ENCODE assay signal across 9 mouse cellular contexts in genomic region chrX:74425195-74425594, GRCm38 (mm10). TPM values are rescaled to one million over a fixed set of nuclear protein-coding genes. Genes with fewer than 3 reads are reported as not detected.
A peak's percentile ranks its signal among the peaks of the same experiment; 100 is the strongest.
DNase-seq lines count a peak whose midpoint lies in the region; ATAC-seq and TF ChIP-seq lines count a peak whose summit lies in the region.
"Had no signal": no experiment of that assay in that cellular context is flagged by ENCODE, and none has a peak within 500 bp of the region (broad histone marks: within the 10 kb centered on the region; RNA-seq: fewer than 3 reads in every experiment).

No protein-coding gene starts in this region.

- H3K27me3 ChIP-seq in kidney, adult 2 months (replicated peaks; ENCODE audit: control insufficient read depth, insufficient read depth, low read length), result no peaks in the 10 kb centered on the region
- no peaks in the 10 kb centered on the region for H3K27me3 ChIP-seq in kidney, embryonic 14.5 days (ENCODE audit: control insufficient read depth, insufficient read depth, low read length)
- H3K27me3 ChIP-seq: neural tube, embryonic 12.5 days had no signal

- H3K27ac ChIP-seq in kidney, adult 2 months (ENCODE audit: insufficient read depth, low read depth, low read length), result no peak overlapping the region
- no peak overlapping the region for H3K27ac ChIP-seq in kidney, embryonic 14.5 days (ENCODE audit: low read depth, low read length)
- H3K27ac ChIP-seq: neural tube, embryonic 12.5 days had no signal

- no peak for TF ChIP-seq CTCF in kidney, adult 2 months (conservative IDR thresholded peaks at IDR 0.05; ENCODE audit: insufficient read depth, insufficient read length, low read depth, low read length)

- peak; percentile 54 for DNase-seq in kidney, adult 2 months
- peak; percentile 78 for DNase-seq in liver
- DNase-seq in ovary, postnatal 14 days (ENCODE audit: low spot score), result peak; percentile 18
- DNase-seq in frontal cortex, postnatal 25 days (ENCODE audit: low spot score in 2 of 2), result no peak
- DNase-seq in thymus, postnatal 0 days (ENCODE audit: low spot score), result no peak
- DNase-seq in right cerebral cortex, adult 2 months (ENCODE audit: low spot score in 2 of 2), result no peak

- no peak overlapping the region for H3K4me2 ChIP-seq in kidney, embryonic 14.5 days (replicated peaks; ENCODE audit: low read depth, low read length)
- H3K4me2 ChIP-seq: neural tube, embryonic 12.5 days had no signal

- no peak overlapping the region for H3K4me3 ChIP-seq in kidney, adult 2 months (ENCODE audit: insufficient read depth, low read depth, low read length)
- H3K4me3 ChIP-seq in kidney, embryonic 14.5 days (ENCODE audit: low read length), result no peak overlapping the region
- H3K4me3 ChIP-seq: neural tube, embryonic 12.5 days had no signal

- TF ChIP-seq POLR2A in kidney, adult 2 months (IDR thresholded peaks at IDR 0.05; ENCODE audit: low read depth, low read length), result no peak

- no peak for ATAC-seq in kidney, embryonic 14.5 days (ENCODE audit: low FRiP score, low TSS enrichment)
- ATAC-seq in common myeloid progenitor, adult 5-6 weeks (replicated peaks; ENCODE audit: low read depth, poor library complexity, severe bottlenecking), result peak; percentile 19; the same call in 1 of the 2 replicates

- 0 out of 2 replicates have a peak, but pooled peaks cover 7% of the 10 kb centered on the region for H3K4me1 ChIP-seq in kidney, adult 2 months (ENCODE audit: control insufficient read depth, insufficient read depth, low read length)
- no peaks in the 10 kb centered on the region for H3K4me1 ChIP-seq in kidney, embryonic 14.5 days (ENCODE audit: control insufficient read depth, insufficient read depth, low read length)
- H3K4me1 ChIP-seq: neural tube, embryonic 12.5 days had no signal

- H3K36me3 ChIP-seq in kidney, adult 2 months (ENCODE audit: control insufficient read depth, insufficient read depth, low read length), result no peaks in the 10 kb centered on the region
- H3K36me3 ChIP-seq in kidney, embryonic 14.5 days (ENCODE audit: control insufficient read depth, insufficient read depth, low read length), result no peaks in the 10 kb centered on the region
- H3K36me3 ChIP-seq: neural tube, embryonic 12.5 days had no signal

- 72% methylated on average over 4 of the region's 4 CpGs for WGBS in kidney, adult 2 months
- WGBS in kidney, embryonic 14.5 days, result 87% methylated on average over 4 of the region's 4 CpGs

- no peak overlapping the region for H3K9ac ChIP-seq in kidney, embryonic 14.5 days (ENCODE audit: low read depth, low read length)
- H3K9ac ChIP-seq: neural tube, embryonic 12.5 days had no signal

- H3K9me3 ChIP-seq in kidney, embryonic 14.5 days (ENCODE audit: control insufficient read depth, low read length), result no peaks in the 10 kb centered on the region
- H3K9me3 ChIP-seq: neural tube, embryonic 12.5 days had no signal

RNA-seq across cellular contexts. Expression of gene G6pdx, which starts 3.8 kb away (rescaled TPM):
- 34.1 and 34.8 TPM in 2 replicates for polyA plus RNA-seq in kidney, adult 2 months (2012; rRNA removed)
- 41.4 and 49.6 TPM in 2 replicates for polyA plus RNA-seq in kidney, embryonic 14.5 days (2014; fragmentation: Nextera tagmentation; extraction: Ambion mirVana)
- 51.4 and 63.2 TPM in 2 replicates for total RNA-seq in common myeloid progenitor, adult 5-6 weeks (2017)
- polyA plus RNA-seq in thymus, postnatal 0 days (2015; fragmentation: Nextera tagmentation; extraction: Ambion mirVana), result 38.7 and 43.8 TPM in 2 replicates

RNA-seq across cellular contexts. Expression of gene Ikbkg, which starts 32.1 kb away (rescaled TPM):
- polyA plus RNA-seq in kidney, adult 2 months (2012; rRNA removed), result 10.7 and 11.2 TPM in 2 replicates
- 12.7 and 22.0 TPM in 2 replicates for polyA plus RNA-seq in kidney, embryonic 14.5 days (2014; fragmentation: Nextera tagmentation; extraction: Ambion mirVana)
- total RNA-seq in common myeloid progenitor, adult 5-6 weeks (2017), result 28.0 and 61.3 TPM in 2 replicates
- 22.7 and 25.1 TPM in 2 replicates for polyA plus RNA-seq in thymus, postnatal 0 days (2015; fragmentation: Nextera tagmentation; extraction: Ambion mirVana)

RNA-seq across cellular contexts. Expression of gene Fam3a, which starts 32.1 kb away (rescaled TPM):
- 47.1 and 53.5 TPM in 2 replicates for polyA plus RNA-seq in kidney, adult 2 months (2012; rRNA removed)
- 29.4 and 36.3 TPM in 2 replicates for polyA plus RNA-seq in kidney, embryonic 14.5 days (2014; fragmentation: Nextera tagmentation; extraction: Ambion mirVana)
- total RNA-seq in common myeloid progenitor, adult 5-6 weeks (2017), result 12.0 and 12.7 TPM in 2 replicates
- polyA plus RNA-seq in thymus, postnatal 0 days (2015; fragmentation: Nextera tagmentation; extraction: Ambion mirVana), result 22.7 and 23.2 TPM in 2 replicates

RNA-seq across cellular contexts. Expression of gene Slc10a3, which starts 52.0 kb away (rescaled TPM):
- 13.9 and 17.4 TPM in 2 replicates for polyA plus RNA-seq in kidney, adult 2 months (2012; rRNA removed)
- 16.2 and 23.5 TPM in 2 replicates for polyA plus RNA-seq in kidney, embryonic 14.5 days (2014; fragmentation: Nextera tagmentation; extraction: Ambion mirVana)
- 9.0 and 17.0 TPM in 2 replicates for total RNA-seq in common myeloid progenitor, adult 5-6 weeks (2017)
- polyA plus RNA-seq in thymus, postnatal 0 days (2015; fragmentation: Nextera tagmentation; extraction: Ambion mirVana), result 19.8 and 20.1 TPM in 2 replicates

RNA-seq across cellular contexts. Expression of gene Ubl4a, which starts 52.2 kb away (rescaled TPM):
- polyA plus RNA-seq in kidney, adult 2 months (2012; rRNA removed), result 43.3 and 50.4 TPM in 2 replicates
- polyA plus RNA-seq in kidney, embryonic 14.5 days (2014; fragmentation: Nextera tagmentation; extraction: Ambion mirVana), result 56.5 and 74.6 TPM in 2 replicates
- total RNA-seq in common myeloid progenitor, adult 5-6 weeks (2017), result 15.4 and 17.2 TPM in 2 replicates
- 58.7 and 63.1 TPM in 2 replicates for polyA plus RNA-seq in thymus, postnatal 0 days (2015; fragmentation: Nextera tagmentation; extraction: Ambion mirVana)

Comparison
In these comparisons a context has a peak if more than half of its experiments do, and no peak if none do; other contexts are left out.
1. DNase-seq: peak in kidney, adult 2 months (single experiment), liver (single experiment) and ovary, postnatal 14 days (single experiment); none in frontal cortex, postnatal 25 days (0 of 2), thymus, postnatal 0 days (single experiment) and right cerebral cortex, adult 2 months (0 of 2).